Mouse (Mus musculus): ENCODE data around the gene Isca1.
"Not testable (repeated sequence)": the region's sequence is repeated elsewhere in the genome, so short reads cannot be mapped to it uniquely, and the experiment has no call there.

The Isca1 gene

DNA sequence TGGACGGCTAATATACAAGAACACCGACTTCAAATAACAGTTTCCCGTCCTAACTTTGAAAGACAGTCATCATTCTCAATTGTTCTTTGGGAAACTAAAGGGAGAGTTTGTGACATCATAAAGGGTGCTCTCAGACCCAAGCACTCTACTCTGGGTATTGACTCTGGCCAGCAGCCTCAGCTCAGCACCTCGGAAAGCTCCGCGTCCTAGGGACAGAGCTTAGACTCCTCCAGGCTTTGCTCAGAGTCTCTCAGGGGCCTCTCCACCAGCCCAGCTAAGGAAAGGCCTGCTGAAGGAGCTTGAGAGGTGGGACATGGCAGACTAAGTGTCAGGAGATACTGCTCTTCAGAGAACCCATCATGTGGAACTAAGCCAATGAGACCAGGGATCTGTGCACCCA is 23.4 kb downstream of the Isca1 start:
- no peak for DNase-seq

DNA sequence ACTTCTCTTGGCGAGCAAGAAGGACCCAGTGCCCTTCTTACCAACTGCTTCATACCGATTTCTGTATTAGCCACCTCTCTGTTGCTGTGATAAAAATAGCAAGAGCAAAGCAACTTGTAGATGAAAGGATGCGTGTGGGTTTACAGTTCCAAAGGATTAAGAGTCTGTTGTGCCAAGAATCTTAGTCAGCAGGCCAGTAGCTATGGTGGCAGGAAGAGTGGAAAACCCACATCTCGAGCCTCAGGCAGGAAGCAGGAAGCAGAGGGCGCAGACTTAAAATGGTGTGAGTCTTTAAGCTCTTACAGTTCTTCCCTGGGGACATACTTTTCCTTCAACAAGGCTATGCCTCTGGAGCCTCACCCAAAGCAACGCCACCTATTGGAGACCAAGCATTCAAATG is 24.1 kb downstream of the Isca1 start:
- DNase-seq = no peak

DNA sequence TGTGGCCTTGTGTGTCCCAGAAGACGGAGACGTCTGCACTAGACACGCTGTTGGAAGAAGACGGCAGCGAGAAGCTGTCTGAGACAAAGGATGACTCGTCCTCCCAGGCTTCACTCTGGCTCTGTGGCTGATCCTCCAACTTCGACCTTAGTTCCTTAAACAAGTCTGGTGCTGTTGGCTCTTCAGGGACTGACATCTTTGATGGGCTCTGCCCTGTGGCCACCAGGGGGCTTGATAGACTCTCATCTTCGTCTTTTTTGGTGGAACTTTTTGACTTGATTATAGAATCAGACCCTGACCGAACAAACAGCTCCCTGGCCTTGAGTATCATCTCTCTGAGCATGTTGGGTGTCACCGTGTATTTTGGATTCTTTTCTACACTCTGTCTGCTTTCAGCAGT is 27.9 kb downstream of the Isca1 start:
- DNase-seq = peak in 1 of 2 experiments; percentile 11

DNA sequence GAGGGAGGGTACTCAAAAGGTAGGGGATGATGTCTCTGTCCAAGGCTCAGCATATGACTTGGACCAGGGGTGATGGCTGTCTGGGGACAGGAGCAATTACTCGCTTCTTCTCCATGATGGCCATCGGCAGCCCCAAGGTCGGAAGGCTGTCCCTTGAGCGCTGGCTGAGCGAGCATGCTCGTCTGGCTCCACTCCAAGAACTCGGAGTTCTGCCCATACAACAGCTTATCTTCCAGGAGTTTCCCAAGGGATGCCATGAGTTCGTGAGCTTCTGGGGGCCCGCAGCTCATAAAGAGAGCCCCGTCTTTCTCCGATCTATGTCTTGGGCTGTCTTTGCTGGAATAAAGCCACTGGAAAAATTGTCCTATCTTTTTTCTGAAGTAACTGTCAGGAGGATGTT is 28.5 kb downstream of the Isca1 start:
- DNase-seq = no peak

DNA sequence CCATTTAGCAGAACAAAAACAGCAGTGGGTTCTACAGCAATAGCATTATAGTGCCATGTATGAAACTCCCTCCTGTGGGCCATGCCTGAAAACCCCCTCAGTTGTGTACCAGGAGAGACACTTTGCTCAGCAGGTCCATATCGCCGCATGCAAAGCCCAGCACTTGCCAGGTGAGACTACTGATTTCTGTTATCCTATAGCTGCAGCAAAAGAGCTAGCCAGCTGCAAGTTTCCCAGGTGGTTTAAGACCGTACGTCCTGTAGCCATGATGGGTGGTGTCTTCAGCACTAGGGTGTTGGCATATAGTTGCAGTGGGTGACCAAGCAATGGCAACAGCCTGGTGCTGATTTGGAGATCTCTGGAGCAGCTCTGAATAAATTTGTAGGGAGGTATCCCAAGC is 30.2 kb downstream of the Isca1 start:
- no peak for DNase-seq

DNA sequence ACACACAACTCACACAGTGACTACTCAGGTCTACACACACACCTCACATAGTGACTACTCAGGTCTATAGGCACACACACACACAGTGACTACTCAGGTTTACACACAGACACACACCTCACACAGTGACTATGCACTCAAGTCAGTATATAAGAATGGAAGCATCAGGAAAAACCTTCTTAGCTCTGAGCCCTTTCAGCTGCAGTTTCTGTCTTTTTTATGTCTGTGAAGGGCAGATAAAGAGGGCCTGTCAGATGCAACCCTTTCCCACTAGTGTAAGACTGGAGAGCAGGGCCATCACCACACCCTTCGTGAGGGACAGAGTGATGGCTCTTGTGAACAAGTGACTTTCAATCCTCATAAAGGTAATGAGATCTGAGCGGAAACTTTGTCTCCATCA is 31.2 kb downstream of the Isca1 start:
- no peak for DNase-seq

DNA sequence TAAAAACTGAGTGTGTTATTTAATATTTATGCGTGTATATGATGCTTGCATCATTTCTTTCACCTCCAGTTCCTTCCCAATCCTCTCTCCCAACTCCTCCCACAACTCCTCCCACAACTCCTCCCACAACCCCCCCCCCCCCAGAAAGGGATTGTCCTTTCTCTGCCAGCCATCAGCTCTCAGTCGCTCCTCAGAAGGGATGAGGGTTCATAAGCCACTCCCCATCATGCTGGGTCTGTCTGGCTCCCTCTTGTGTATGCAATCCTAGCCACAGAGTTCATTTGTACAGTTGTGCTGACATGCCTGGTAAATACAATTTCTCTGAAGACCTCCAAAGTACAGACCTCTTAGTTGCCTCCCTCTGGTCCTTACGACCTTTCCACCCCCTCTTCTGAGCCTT is 34.4 kb downstream of the Isca1 start:
- DNase-seq = no peak

- not testable (repeated sequence) for DNase-seq
Observed at GRCm38 (mm10) chr13:59734347-59734746, 35.3 kb downstream of the Isca1 start.

GRCm38 (mm10) chr13:59733936-59734335 is 35.7 kb downstream of the Isca1 start:
- no peak for DNase-seq

DNA sequence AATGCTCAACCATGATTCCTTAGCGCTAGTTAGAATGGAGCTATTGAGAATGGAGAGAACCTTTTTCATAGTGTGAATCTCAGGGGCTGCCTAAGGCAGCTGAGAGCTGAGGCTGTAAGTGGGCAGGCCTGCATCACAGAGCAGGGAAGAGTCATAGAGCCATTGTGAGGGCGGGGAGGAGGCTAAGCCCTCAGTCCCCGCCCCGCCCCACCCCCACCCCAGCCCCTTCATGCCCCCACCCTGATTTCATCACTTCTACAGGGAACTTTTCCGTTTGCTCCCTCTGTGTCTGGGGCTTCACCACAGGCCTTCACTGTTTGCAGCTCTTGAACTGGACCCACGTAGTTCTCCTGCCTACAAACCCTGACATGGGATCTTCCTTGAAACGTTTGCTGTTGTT is 38.0 kb downstream of the Isca1 start, which contains the start of gene Spata31d1d:
Gene Spata31d1d, minus strand, starts transcription at position 101 of the 400 bp plus-strand sequence.
- DNase-seq = no peak

DNA sequence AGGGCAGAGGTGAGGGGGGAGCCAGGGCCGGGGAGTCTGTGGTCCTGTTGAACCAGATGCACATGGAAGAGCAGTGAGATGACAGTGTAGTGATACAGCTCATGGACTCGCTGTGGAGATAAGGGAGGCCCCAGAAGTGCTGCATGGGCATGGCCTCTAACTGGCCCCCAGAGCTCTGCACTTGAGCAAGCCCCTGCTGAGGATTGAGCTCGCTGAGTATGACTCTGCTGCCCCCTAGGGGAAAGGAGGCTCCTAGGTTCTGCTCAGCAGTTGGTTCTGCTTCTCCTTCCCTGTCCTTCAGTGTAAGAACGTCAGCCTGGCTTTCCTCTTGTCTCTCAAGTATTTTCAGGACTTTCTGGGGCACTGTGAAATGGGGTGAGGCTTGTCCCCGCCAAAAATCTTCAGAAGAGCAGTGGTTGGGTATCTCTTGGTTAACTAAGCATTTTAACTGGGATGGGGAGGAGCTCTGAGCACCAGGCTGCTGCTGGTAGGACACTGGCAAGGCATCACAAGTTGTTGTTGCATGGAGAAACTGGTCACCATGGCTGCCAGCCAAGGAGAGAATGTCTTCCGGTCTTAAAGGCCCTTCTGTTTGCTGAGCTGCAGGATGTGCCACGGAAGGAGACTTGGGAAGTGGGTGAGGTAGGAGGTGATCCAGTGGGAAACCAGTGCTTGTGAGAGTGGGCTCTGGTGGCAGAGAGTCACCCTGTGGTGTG is 41.1 kb downstream of the Isca1 start:
- DNase-seq = peak; percentile 53 to 76

DNA sequence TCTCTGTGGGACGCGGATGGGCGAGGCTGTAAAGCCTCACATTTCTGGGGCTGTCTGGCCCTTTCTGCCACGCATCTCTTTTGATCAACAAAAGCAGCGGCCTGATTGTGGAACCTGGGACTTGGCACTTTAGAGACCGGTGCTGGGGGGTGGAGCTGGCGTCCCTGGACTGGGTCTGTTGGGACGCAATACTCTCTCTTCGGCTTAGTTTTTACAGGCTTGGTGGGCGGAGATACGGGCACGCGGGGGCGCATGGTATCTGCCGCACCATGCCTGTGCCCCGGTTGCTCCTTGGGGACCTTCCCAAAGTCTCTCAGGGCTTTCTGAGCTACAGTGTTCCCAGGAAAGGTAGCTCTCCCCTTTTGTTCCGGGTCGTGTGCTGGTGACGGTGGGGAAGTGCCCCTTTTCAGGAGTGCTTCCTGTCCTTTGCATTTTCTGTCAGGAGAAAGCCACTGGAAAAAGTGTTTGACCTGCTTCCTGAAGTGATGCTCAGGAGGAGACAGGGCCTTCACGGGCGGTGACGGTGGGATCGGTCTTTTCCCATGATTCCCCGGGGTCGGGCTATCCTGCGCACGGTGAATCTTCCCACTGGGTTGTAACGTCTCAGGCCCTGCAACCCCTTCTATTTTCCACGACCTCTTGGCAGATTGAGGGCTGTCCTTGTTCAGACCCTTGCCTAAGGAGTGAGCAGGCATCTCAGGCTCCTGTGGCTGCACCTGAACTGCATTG is 43.3 kb downstream of the Isca1 start:
- DNase-seq = no peak

- not testable (repeated sequence) for DNase-seq
Observed at GRCm38 (mm10) chr13:59722089-59722488, 47.5 kb downstream of the Isca1 start.

DNA sequence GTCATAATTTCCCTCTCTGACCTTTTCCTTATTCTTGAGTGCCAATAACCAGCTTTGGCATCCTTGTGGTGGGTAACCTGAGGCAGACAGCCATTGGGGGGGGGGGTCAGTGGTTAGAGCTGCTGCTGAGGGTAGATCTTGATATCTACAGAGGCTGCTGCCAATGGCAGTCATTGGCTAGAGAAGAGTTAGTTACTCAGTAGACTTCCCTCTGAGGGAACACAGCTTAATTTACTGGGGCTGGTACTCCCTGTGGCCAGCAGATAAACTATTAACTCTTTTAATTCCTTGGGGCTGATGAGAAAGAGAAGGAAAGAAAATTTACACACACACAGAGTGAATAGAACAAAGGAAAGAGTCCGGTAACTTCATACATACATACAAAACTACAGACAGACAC is 50.1 kb downstream of the Isca1 start:
- DNase-seq = no peak

DNA sequence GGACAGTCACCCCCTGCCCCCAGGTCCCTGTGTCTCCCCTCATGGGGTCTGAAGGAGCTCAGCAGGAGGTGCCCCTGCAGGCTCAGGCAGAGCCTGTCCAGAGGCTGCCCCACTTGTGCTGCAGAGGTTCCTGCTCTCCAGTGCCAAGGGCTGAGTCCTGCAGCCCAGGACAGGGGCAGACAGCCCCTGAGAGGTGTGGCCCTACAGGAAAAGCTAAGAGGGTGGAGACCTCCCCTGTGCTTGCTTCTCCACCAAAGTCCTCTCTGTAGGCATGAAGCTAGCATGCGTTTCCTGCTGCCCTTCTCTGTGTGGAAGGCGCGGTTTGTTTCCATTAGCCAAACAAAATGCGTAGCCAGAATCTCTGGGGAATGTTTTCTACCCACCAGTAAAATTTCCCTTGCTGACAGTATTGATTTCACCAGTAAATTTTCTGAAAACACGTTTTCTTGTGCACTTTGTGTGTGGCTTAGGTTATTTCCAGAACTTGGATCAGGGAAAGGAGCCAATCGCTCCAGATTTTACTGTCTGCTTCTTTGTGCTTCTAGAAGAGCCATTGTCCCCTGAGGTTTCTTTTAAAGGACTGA is 50.7 kb downstream of the Isca1 start:
- not testable (repeated sequence) for DNase-seq

GRCm38 (mm10) chr13:59713710-59714109 is 55.9 kb downstream of the Isca1 start:
- DNase-seq = no peak

GRCm38 (mm10) chr13:59711984-59712383 is 57.6 kb downstream of the Isca1 start, which contains the start of gene Spata31d1b:
Gene Spata31d1b, plus strand, starts transcription at chr13:59712284.
- not testable (repeated sequence) for DNase-seq

GRCm38 (mm10) chr13:59710230-59710629 is 59.4 kb downstream of the Isca1 start, which contains the start of gene Spata31d1a:
Gene Spata31d1a, minus strand, starts transcription at chr13:59710330.
- DNase-seq = no peak
